In the genomic region with DNA sequence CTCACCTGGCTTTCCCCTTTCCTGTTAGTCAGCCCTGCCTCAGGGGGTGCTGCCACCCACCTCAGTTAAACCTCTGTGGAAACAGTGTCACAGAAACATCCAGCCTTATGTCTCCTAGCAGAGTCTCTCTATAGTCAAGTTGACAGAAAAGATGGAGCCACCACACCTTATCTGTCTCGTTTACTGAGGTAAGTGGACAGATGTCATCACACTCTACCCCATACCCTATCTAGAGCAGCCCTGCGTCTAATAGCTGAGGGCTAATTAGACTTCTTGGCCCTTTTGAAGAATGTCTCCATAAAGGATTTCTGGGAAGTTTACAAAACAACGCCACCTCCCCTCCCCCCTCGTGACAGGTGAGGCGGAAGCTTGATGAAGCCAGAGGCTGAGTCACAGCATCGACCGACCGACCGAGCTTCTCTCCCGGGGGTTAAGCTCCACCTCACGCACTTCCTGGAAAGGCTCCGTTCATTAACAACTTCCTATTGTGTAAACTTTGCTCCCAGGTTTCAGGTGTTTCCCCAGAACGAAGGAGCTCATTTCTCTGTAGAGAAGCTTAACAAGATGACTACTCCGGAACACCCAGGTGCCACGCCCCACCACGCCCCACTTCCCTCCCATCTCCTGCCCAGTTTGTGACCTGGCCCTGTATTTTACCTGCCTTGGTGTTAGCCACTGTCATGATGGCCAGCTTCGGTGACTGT, we compare ENCODE assay signal across 8 mouse cellular contexts.
DNase-seq lines count a peak whose midpoint lies in the region; ATAC-seq lines count a peak whose summit lies in the region.

No protein-coding gene starts in this region.

- peak overlapping the region; percentile 23 for H3K4me3 ChIP-seq in limb, embryonic 13.5 days
- H3K4me3 ChIP-seq in neural tube, embryonic 13.5 days: no peak overlapping the region

- H3K27ac ChIP-seq in limb, embryonic 13.5 days: no peak overlapping the region
- H3K27ac ChIP-seq in neural tube, embryonic 13.5 days (replicated peaks): no peak overlapping the region

- no peaks in the 10 kb centered on the region for H3K27me3 ChIP-seq in limb, embryonic 13.5 days
- H3K27me3 ChIP-seq in neural tube, embryonic 13.5 days: no peaks in the 10 kb centered on the region

- 8% methylated on average over 17 of the region's 17 CpGs for WGBS in limb, embryonic 13.5 days
- WGBS in neural tube, embryonic 13.5 days: 15% methylated on average over 17 of the region's 17 CpGs

- H3K4me2 ChIP-seq in limb, embryonic 13.5 days (replicated peaks): peak overlapping the region; percentile 49
- H3K4me2 ChIP-seq in neural tube, embryonic 13.5 days: peak overlapping the region; percentile 22; the same call in 1 of the 2 replicates

- no peaks in the 10 kb centered on the region for H3K36me3 ChIP-seq in limb, embryonic 13.5 days
- no peaks in the 10 kb centered on the region for H3K36me3 ChIP-seq in neural tube, embryonic 13.5 days

- peak; percentile 14; the same call in 1 of the 2 replicates for ATAC-seq in common myeloid progenitor, adult 5-6 weeks (replicated peaks; ENCODE audit: low read depth, poor library complexity, severe bottlenecking)
- no peak for ATAC-seq in limb, embryonic 13.5 days (ENCODE audit: low FRiP score, low read depth)
- no peak for ATAC-seq in neural tube, embryonic 13.5 days (ENCODE audit: low read depth)

- no peaks in the 10 kb centered on the region for H3K9me3 ChIP-seq in limb, embryonic 13.5 days
- no peaks in the 10 kb centered on the region for H3K9me3 ChIP-seq in neural tube, embryonic 13.5 days

- peak; percentile 30 to 49 for DNase-seq in kidney, postnatal 4 days
- no peak for DNase-seq in kidney, adult 9 months
- no peak for DNase-seq in cerebellum, adult 8-10 months
- no peak for DNase-seq in adrenal gland, postnatal 25 days
- no peak for DNase-seq in left cerebral cortex, postnatal 10 days (ENCODE audit: extremely low spot score in 1 of 2, low spot score in 2 of 2)

- peaks cover 16% of the 10 kb centered on the region for H3K4me1 ChIP-seq in limb, embryonic 13.5 days
- H3K4me1 ChIP-seq in neural tube, embryonic 13.5 days (replicated peaks): no peaks in the 10 kb centered on the region; the same call in 1 of the 2 replicates

- 0 out of 2 replicates have a peak overlapping the region, but pooled peaks have one; percentile 19 for H3K9ac ChIP-seq in limb, embryonic 13.5 days
- no peak overlapping the region for H3K9ac ChIP-seq in neural tube, embryonic 13.5 days

- intact Hi-C loops in left cerebral cortex, postnatal 10 days (cut with DNase I): no loop called here

Comparison
In these comparisons a context has a peak if more than half of its experiments do, and no peak if none do; other contexts are left out.
1. DNase-seq: peak in kidney, postnatal 4 days (2 of 2); none in kidney, adult 9 months (single experiment), cerebellum, adult 8-10 months (single experiment), adrenal gland, postnatal 25 days (single experiment) and left cerebral cortex, postnatal 10 days (0 of 2).